Mouse (Mus musculus): ENCODE results near the gene Gins3. TPM values are rescaled to one million over a fixed set of nuclear protein-coding genes. Genes with fewer than 3 reads are reported as not detected.

The Gins3 gene
- 3.8 TPM for total RNA-seq (2023)

DNA sequence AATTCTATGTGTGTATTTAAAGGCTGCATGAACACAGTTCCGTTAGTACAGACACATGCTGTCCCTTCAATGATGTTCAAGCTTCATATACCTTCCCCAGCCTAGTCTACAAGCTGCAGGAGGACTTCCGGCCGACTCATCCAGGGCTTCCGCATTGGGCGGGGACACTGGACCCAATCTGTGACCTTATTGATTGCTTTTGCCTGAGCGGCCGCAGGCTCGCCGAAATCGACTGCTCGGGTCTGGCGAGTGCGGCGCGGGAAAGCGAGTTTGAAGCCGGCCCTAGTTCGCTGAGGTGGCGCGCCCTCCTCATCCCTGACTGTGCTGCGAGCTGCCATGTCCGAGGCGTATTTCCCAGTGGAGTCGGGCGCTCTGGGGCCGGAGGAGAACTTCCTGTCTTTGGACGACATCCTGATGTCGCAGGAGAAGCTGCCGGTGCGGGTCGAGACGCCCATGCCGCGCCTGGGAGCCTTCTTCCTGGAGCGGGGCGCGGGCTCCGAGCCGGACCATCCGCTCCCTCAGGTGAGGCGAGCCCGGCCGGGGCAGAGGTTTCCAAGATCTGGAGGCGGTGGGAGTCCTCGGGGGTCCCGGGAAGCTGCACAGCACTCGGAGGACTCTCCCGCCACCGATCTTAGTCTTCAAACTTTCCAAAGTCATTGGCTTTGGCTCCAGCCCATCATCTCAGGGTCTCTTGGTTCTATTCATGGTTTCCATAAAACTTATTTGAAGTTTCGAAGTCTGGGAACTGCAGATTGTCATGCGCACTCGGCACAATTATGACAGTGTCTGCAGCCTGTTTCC is at the start of gene Gins3:
TSS of gene Gins3 (plus strand) at position 192 of the 801 bp plus-strand sequence.

DNA sequence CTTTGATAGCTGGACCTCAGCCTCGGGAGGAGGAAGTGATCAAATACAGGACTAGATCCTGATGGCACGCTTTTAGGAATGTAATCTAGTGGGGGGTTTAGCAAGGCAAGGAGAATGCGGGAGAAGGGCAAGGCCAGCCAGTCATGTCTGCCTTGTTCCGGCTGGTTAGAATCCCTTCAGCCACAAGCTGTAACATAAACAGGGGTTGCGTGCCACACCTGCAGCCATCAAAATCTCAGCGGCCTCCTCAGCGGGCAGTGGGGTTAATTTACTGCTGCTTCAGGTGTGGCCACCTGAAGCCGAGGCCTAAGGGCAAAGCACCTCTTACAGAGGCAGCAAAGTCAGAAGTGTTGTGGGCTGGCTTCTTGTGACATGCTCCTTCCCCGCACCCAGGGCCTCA is 43.4 kb downstream of the Gins3 start, which contains the start of gene Ndrg4:
TSS of gene Ndrg4 (plus strand) at position 350 of the 400 bp plus-strand sequence.

Other genes with a start within 250 kb of the Gins3 start
- 70.3 TPM for gene Cfap20, start 198.6 kb upstream of the Gins3 start, total RNA-seq (2023)
- 73.8 TPM for gene Csnk2a2, start 143.4 kb upstream of the Gins3 start, total RNA-seq (2023)
- gene Ccdc113, start 99.4 kb upstream of the Gins3 start, total RNA-seq (2023) = not detected
- not detected for gene Prss54, start 57.1 kb upstream of the Gins3 start, total RNA-seq (2023)
- 0.85 TPM for gene Ndrg4, start 43.5 kb downstream of the Gins3 start, total RNA-seq (2023)
- 40.2 TPM for gene Setd6, start 82.4 kb downstream of the Gins3 start, total RNA-seq (2023)
- gene Cnot1, start 174.0 kb downstream of the Gins3 start, total RNA-seq (2023) = 323 TPM
- gene Sap18b, start 191.9 kb downstream of the Gins3 start, total RNA-seq (2023) = 82.2 TPM
- 14.1 TPM for gene Slc38a7, start 220.1 kb downstream of the Gins3 start, total RNA-seq (2023)

All from CD4-positive naive resting alpha-beta T cell, adult 76 days (primary cell).